Mouse (Mus musculus) heart, embryonic 15.5 days (tissue): Measurements from ENCODE around the gene Slc12a7. TPM values are rescaled to one million over a fixed set of nuclear protein-coding genes. Genes with fewer than 3 reads are reported as not detected.

Experiments used
- ATAC-seq: fragments of 200-750 bp; cut with Nextera tagmentation; replicated peaks from 2 replicates; pipeline ENCODE4 v1.8.0; 2017; ENCODE audit warnings: low read depth, moderate TSS enrichment; ENCODE audit not compliant: insufficient number of reproducible peaks, insufficient read depth, low FRiP score
- H3K27ac ChIP-seq: fragments of 300-500 bp; sonication (generic); 2 replicates; pipeline ENCODE4 v1.5.1; 2015; ENCODE audit warnings: mild to moderate bottlenecking, inconsistent platforms
- H3K27me3 ChIP-seq: fragments of 300-500 bp; sonication (generic); 2 replicates; pipeline ENCODE4 v1.6.1; 2015; ENCODE audit warnings: inconsistent platforms
- H3K36me3 ChIP-seq: fragments of 300-500 bp; sonication (generic); 2 replicates; pipeline ENCODE4 v1.6.1; 2015; ENCODE audit warnings: mild to moderate bottlenecking, inconsistent platforms
- H3K4me1 ChIP-seq: fragments of 300-500 bp; sonication (generic); replicated peaks from 2 replicates; pipeline ENCODE4 v1.6.1; 2015; ENCODE audit warnings: inconsistent platforms
- H3K4me2 ChIP-seq: fragments of 300-500 bp; sonication (generic); 2 replicates; pipeline ENCODE4 v1.6.1; 2015; ENCODE audit warnings: inconsistent platforms, mild to moderate bottlenecking, moderate library complexity
- H3K4me3 ChIP-seq: fragments of 300-500 bp; sonication (generic); 2 replicates; pipeline ENCODE4 v1.5.1; 2015; ENCODE audit warnings: mild to moderate bottlenecking, inconsistent platforms
- H3K9ac ChIP-seq: fragments of 300-500 bp; sonication (generic); 2 replicates; pipeline ENCODE4 v1.6.1; 2015; ENCODE audit warnings: mild to moderate bottlenecking, inconsistent platforms
- H3K9me3 ChIP-seq: fragments of 300-500 bp; sonication (generic); replicated peaks from 2 replicates; pipeline ENCODE4 v1.6.1; 2016; ENCODE audit warnings: inconsistent platforms
- WGBS: fragments of 180-500 bp; shearing (Covaris S2); methylation state at CpG from one replicate; pipeline ENCODE4 v1.1.7; 2015; ENCODE audit warnings: mixed read lengths; 5-methylcytosine and 5-hydroxymethylcytosine counted together
- polyA plus RNA-seq: library from polyadenylated mRNA; unstranded; fragments of >200 nt; fragmentation: Nextera tagmentation; extraction: Ambion mirVana; gene quantifications from 2 replicates; pipeline ENCODE4 v1.2.1, GENCODE M21; 2015

Slc12a7 gene
- polyA plus RNA-seq, 1 experiment from 2014 or later, result 37.1 TPM

GRCm38 (mm10) chr13:73763439-73764255 lies 30.8 kb downstream of the Slc12a7 start:
- Histone ChIP-seq H3K9ac (peak overlapping the region; percentile 77), H3K4me3 (peak overlapping the region; percentile 72), H3K27ac (peak overlapping the region; percentile 89), H3K4me2 (peak overlapping the region; percentile 88), H3K4me1 (peaks cover 52% of the 10 kb centered on the region), H3K9me3 (no peaks in the 10 kb centered on the region), H3K27me3 (no peaks in the 10 kb centered on the region), H3K36me3 (no peaks in the 10 kb centered on the region)
- under 1% methylated on average over 70 of the region's 70 CpGs for WGBS
- peak; percentile 91 for ATAC-seq

- H3K4me3 ChIP-seq, result peak overlapping the region; percentile 72
- no peaks in the 10 kb centered on the region for H3K9me3 ChIP-seq
- ATAC-seq, result no peak
- H3K4me2 ChIP-seq, result peak overlapping the region; percentile 88
- under 1% methylated on average over 11 of the region's 11 CpGs for WGBS
- H3K27me3 ChIP-seq, result no peaks in the 10 kb centered on the region
- peak overlapping the region; percentile 89 for H3K27ac ChIP-seq
- H3K36me3 ChIP-seq, result no peaks in the 10 kb centered on the region
- H3K4me1 ChIP-seq, result peaks cover 52% of the 10 kb centered on the region
- H3K9ac ChIP-seq, result peak overlapping the region; percentile 77
Observed at GRCm38 (mm10) chr13:73764256-73764775, 31.4 kb downstream of the Slc12a7 start.

GRCm38 (mm10) chr13:73765393-73765792 lies 32.5 kb downstream of the Slc12a7 start:
- H3K27ac ChIP-seq, result peak overlapping the region; percentile 89
- H3K36me3 ChIP-seq, result no peaks in the 10 kb centered on the region
- H3K27me3 ChIP-seq, result no peaks in the 10 kb centered on the region
- peak overlapping the region; percentile 88 for H3K4me2 ChIP-seq
- H3K9me3 ChIP-seq, result no peaks in the 10 kb centered on the region
- 47% methylated on average over 4 of the region's 4 CpGs for WGBS
- ATAC-seq, result no peak
- peak overlapping the region; percentile 72 for H3K4me3 ChIP-seq
- H3K9ac ChIP-seq, result peak overlapping the region; percentile 77
- peaks cover 57% of the 10 kb centered on the region for H3K4me1 ChIP-seq

- Histone ChIP-seq H3K27me3 (no peaks in the 10 kb centered on the region), H3K4me2 (0 out of 2 replicates have a peak overlapping the region, but pooled peaks have one; percentile 88), H3K4me3 (no peak overlapping the region), H3K4me1 (peaks cover 68% of the 10 kb centered on the region), H3K36me3 (no peaks in the 10 kb centered on the region), H3K9ac (no peak overlapping the region), H3K27ac (no peak overlapping the region), H3K9me3 (no peaks in the 10 kb centered on the region)
- no peak for ATAC-seq
- WGBS, result 62% methylated on average over 8 of the region's 8 CpGs
Observed at GRCm38 (mm10) chr13:73767224-73767623, 34.3 kb downstream of the Slc12a7 start.

- Histone ChIP-seq H3K27me3 (no peaks in the 10 kb centered on the region), H3K27ac (peak overlapping the region; percentile 5), H3K4me1 (peaks cover 74% of the 10 kb centered on the region), H3K4me3 (no peak overlapping the region), H3K36me3 (no peaks in the 10 kb centered on the region), H3K4me2 (no peak overlapping the region), H3K9ac (0 out of 2 replicates have a peak overlapping the region, but pooled peaks have one; percentile 16), H3K9me3 (no peaks in the 10 kb centered on the region)
- ATAC-seq, result no peak
- WGBS, result 65% methylated on average over 5 of the region's 5 CpGs
Observed at GRCm38 (mm10) chr13:73767754-73768153, 34.9 kb downstream of the Slc12a7 start.

- no peak for ATAC-seq
- H3K4me3 ChIP-seq, result no peak overlapping the region
- no peaks in the 10 kb centered on the region for H3K36me3 ChIP-seq
- no peak overlapping the region for H3K4me2 ChIP-seq
- peak overlapping the region; percentile 5; the same call in 1 of the 2 replicates for H3K27ac ChIP-seq
- WGBS, result 79% methylated on average over 3 of the region's 3 CpGs
- H3K4me1 ChIP-seq, result peaks cover 75% of the 10 kb centered on the region
- H3K27me3 ChIP-seq, result no peaks in the 10 kb centered on the region
- no peaks in the 10 kb centered on the region for H3K9me3 ChIP-seq
- no peak overlapping the region for H3K9ac ChIP-seq
Observed at GRCm38 (mm10) chr13:73768311-73768710, 35.4 kb downstream of the Slc12a7 start.

GRCm38 (mm10) chr13:73769916-73770682 lies 37.2 kb downstream of the Slc12a7 start:
- Histone ChIP-seq H3K27ac (no peak overlapping the region), H3K4me3 (no peak overlapping the region), H3K9ac (no peak overlapping the region), H3K4me1 (peaks cover 85% of the 10 kb centered on the region), H3K4me2 (no peak overlapping the region), H3K27me3 (no peaks in the 10 kb centered on the region), H3K36me3 (no peaks in the 10 kb centered on the region), H3K9me3 (no peaks in the 10 kb centered on the region)
- WGBS, result 69% methylated on average over 4 of the region's 4 CpGs
- ATAC-seq, result no peak

- H3K27ac ChIP-seq, result no peak overlapping the region
- no peak overlapping the region for H3K4me2 ChIP-seq
- 64% methylated on average over 3 of the region's 3 CpGs for WGBS
- no peaks in the 10 kb centered on the region for H3K9me3 ChIP-seq
- no peaks in the 10 kb centered on the region for H3K27me3 ChIP-seq
- ATAC-seq, result no peak
- H3K9ac ChIP-seq, result no peak overlapping the region
- H3K36me3 ChIP-seq, result no peaks in the 10 kb centered on the region
- H3K4me3 ChIP-seq, result no peak overlapping the region
- H3K4me1 ChIP-seq, result peaks cover 87% of the 10 kb centered on the region
Observed at GRCm38 (mm10) chr13:73771131-73771530, 38.2 kb downstream of the Slc12a7 start.

GRCm38 (mm10) chr13:73772655-73773054 lies 39.8 kb downstream of the Slc12a7 start:
- 0 out of 2 replicates have a peak overlapping the region, but pooled peaks have one; percentile 26 for H3K9ac ChIP-seq
- H3K27ac ChIP-seq, result peak overlapping the region; percentile 73
- 37% methylated on average over 2 of the region's 2 CpGs for WGBS
- H3K36me3 ChIP-seq, result no peaks in the 10 kb centered on the region
- H3K9me3 ChIP-seq, result no peaks in the 10 kb centered on the region
- no peak overlapping the region for H3K4me2 ChIP-seq
- peaks cover 77% of the 10 kb centered on the region for H3K4me1 ChIP-seq
- H3K4me3 ChIP-seq, result no peak overlapping the region
- H3K27me3 ChIP-seq, result no peaks in the 10 kb centered on the region
- no peak for ATAC-seq

GRCm38 (mm10) chr13:73773519-73774205 lies 40.8 kb downstream of the Slc12a7 start:
- Histone ChIP-seq H3K9me3 (no peaks in the 10 kb centered on the region), H3K9ac (0 out of 2 replicates have a peak overlapping the region, but pooled peaks have one; percentile 11), H3K27me3 (no peaks in the 10 kb centered on the region), H3K4me2 (0 out of 2 replicates have a peak overlapping the region, but pooled peaks have one; percentile 6), H3K27ac (peak overlapping the region; percentile 73), H3K4me1 (peaks cover 72% of the 10 kb centered on the region), H3K4me3 (no peak overlapping the region), H3K36me3 (no peaks in the 10 kb centered on the region)
- WGBS, result 39% methylated on average over 4 of the region's 4 CpGs
- peak; percentile 24 for ATAC-seq

GRCm38 (mm10) chr13:73775786-73776185 lies 42.9 kb downstream of the Slc12a7 start:
- ATAC-seq, result no peak
- Histone ChIP-seq H3K27ac (peak overlapping the region; percentile 9; the same call in 1 of the 2 replicates), H3K9me3 (no peaks in the 10 kb centered on the region)

More at GRCm38 (mm10) chr13:73775786-73776185, 42.9 kb downstream of the Slc12a7 start:
- H3K36me3 ChIP-seq, result no peaks in the 10 kb centered on the region
- no peaks in the 10 kb centered on the region for H3K27me3 ChIP-seq
- WGBS, result 51% methylated on average over 4 of the region's 4 CpGs
- H3K9ac ChIP-seq, result no peak overlapping the region
- no peak overlapping the region for H3K4me2 ChIP-seq
- peaks cover 68% of the 10 kb centered on the region for H3K4me1 ChIP-seq
- no peak overlapping the region for H3K4me3 ChIP-seq
